Mouse (Mus musculus) v-Abl transformed pro-B cells (cell line): ENCODE measurements around the gene Armcx3.

Experiments used
- in situ Hi-C, 2 experiments: fragments of 400-800 bp; cut with MboI; formaldehyde crosslinking; loops; one replicate each; pipeline ENCODE4 v1.15.1; 2025; ENCODE audit not compliant: unreplicated experiment in 2 of 2

Armcx3 gene

GRCm38 (mm10) chrX:134808755-134809224 is 52.4 kb downstream of the Armcx3 start, which contains the start of gene Armcx2:
Gene Armcx2, minus strand, starts transcription at chrX:134809221.
- in situ Hi-C loops, result no loop called here
